Mouse (Mus musculus) midbrain, embryonic 15.5 days (tissue): Measurements from ENCODE around the gene Lrp6. TPM values are rescaled to one million over a fixed set of nuclear protein-coding genes. Genes with fewer than 3 reads are reported as not detected.

Experiments used
- ATAC-seq: fragments of 200-750 bp; cut with Nextera tagmentation; replicated peaks from 2 replicates; pipeline ENCODE4 v1.8.0; 2017; ENCODE audit warnings: moderate TSS enrichment
- H3K27ac ChIP-seq: fragments of 300-500 bp; sonication (generic); 2 replicates; pipeline ENCODE4 v1.5.1; 2015; ENCODE audit warnings: mild to moderate bottlenecking, inconsistent platforms
- H3K27me3 ChIP-seq: fragments of 300-500 bp; sonication (generic); replicated peaks from 2 replicates; pipeline ENCODE4 v1.6.1; 2015; ENCODE audit warnings: inconsistent platforms
- H3K36me3 ChIP-seq: fragments of 300-500 bp; sonication (generic); replicated peaks from 2 replicates; pipeline ENCODE4 v1.6.1; 2015; ENCODE audit warnings: inconsistent platforms
- H3K4me1 ChIP-seq: fragments of 300-500 bp; sonication (generic); 2 replicates; pipeline ENCODE4 v1.6.1; 2015; ENCODE audit warnings: inconsistent platforms
- H3K4me2 ChIP-seq: fragments of 300-500 bp; sonication (generic); 2 replicates; pipeline ENCODE4 v1.6.1; 2015; ENCODE audit warnings: inconsistent platforms, mild to moderate bottlenecking, moderate library complexity
- H3K4me3 ChIP-seq: fragments of 300-500 bp; sonication (generic); 2 replicates; pipeline ENCODE4 v1.5.1; 2015; ENCODE audit warnings: mild to moderate bottlenecking, inconsistent platforms
- H3K9ac ChIP-seq: fragments of 300-500 bp; sonication (generic); 2 replicates; pipeline ENCODE4 v1.6.1; 2015; ENCODE audit warnings: mild to moderate bottlenecking, inconsistent platforms
- H3K9me3 ChIP-seq: fragments of 300-500 bp; sonication (generic); 2 replicates; pipeline ENCODE4 v1.6.1; 2016; ENCODE audit warnings: inconsistent platforms
- WGBS: fragments of 180-500 bp; shearing (Covaris S2); methylation state at CpG from one replicate; pipeline ENCODE4 v1.1.7; 2015; ENCODE audit warnings: mixed read lengths; 5-methylcytosine and 5-hydroxymethylcytosine counted together
- polyA plus RNA-seq: library from polyadenylated mRNA; unstranded; fragments of >200 nt; fragmentation: Nextera tagmentation; extraction: Ambion mirVana; gene quantifications from 2 replicates; pipeline ENCODE4 v1.2.1, GENCODE M21; 2015

The Lrp6 gene
- polyA plus RNA-seq, 1 experiment from 2014 or later: 18.8 TPM

DNA sequence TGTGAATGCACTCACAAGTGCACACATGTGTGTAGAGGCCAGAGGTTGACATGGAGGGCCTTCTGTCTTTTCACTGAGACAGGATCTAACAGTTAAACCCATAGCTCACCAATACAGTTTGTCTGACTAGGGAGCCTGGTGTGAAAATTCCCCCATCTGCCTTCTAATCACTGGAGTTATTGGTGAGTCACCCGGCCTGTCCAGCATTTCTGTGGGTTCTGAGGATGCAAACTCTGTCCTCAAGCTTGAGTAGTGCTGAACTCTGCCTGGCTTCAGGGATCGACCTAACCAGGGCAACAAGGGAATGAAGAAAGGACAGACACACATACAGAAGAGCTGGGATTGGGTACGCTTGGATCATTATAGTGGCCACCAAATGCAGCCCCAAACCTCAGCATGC is 125.0 kb downstream of the Lrp6 start:
- Histone ChIP-seq H3K9ac (no peak overlapping the region), H3K27ac (no peak overlapping the region), H3K9me3 (no peaks in the 10 kb centered on the region), H3K27me3 (no peaks in the 10 kb centered on the region), H3K4me3 (no peak overlapping the region), H3K4me2 (no peak overlapping the region), H3K36me3 (0 out of 2 replicates have a peak, but pooled peaks cover 6% of the 10 kb centered on the region), H3K4me1 (peaks cover 7% of the 10 kb centered on the region; the same call in 1 of the 2 replicates)
- WGBS: 96% methylated on average over 3 of the region's 3 CpGs
- ATAC-seq: no peak

DNA sequence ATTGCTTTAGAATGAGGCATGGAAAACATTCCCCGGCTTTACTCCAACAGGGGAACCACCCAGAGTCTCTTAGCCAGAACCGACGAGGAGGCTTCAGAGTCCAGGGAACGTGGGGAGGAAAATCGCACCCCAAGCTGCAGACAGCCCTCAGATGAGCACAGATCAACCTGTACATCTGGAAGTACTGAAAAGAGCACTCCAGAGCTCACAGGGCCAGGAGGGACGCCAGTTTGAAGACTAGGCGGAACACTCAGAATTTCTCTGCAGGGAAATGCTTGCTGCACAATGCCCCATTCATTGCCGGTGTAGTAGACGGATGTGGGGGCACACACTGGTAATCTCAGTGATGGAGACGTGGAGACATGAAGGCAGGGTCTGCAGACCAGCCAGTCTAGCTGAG is 126.7 kb downstream of the Lrp6 start:
- Histone ChIP-seq H3K4me3 (peak overlapping the region; percentile 28), H3K4me1 (peaks cover 7% of the 10 kb centered on the region; the same call in 1 of the 2 replicates), H3K4me2 (peak overlapping the region; percentile 52), H3K9ac (no peak overlapping the region), H3K36me3 (0 out of 2 replicates have a peak, but pooled peaks cover 2% of the 10 kb centered on the region), H3K27ac (peak overlapping the region; percentile 66), H3K27me3 (no peaks in the 10 kb centered on the region), H3K9me3 (no peaks in the 10 kb centered on the region)
- ATAC-seq: no peak
- WGBS: 29% methylated on average over 10 of the region's 10 CpGs

DNA sequence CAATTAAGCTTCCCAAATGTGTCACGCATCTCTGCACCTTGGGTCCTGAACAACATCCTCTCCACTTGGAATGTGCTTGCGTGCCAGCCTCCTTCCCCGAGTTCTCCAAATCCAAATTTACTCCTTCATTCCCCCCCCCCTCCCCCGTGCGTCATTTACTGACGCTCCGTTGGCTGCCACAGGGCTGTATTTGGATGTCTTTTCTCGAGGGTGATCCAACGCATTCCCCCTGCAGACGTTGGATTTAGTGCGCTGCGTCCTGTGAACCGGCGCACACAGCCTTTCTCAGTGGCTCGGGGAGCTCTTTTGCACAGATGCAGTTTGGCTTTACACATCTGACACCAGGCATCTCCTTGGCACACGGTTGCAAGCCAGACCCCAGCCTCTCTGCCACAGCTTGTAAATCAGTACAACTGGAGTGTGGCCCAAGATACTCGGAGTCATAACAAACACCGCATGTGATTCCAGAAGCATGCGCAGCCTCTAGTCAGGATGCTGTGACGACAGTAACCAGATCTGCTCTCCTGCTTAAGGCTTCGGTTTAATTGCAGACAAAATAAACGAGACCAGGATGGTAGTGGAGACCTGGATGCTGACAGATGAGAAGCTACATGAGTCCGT is 127.3 kb downstream of the Lrp6 start:
- WGBS: 9% methylated on average over 23 of the region's 23 CpGs
- peak; percentile 78 for ATAC-seq
- H3K4me1 ChIP-seq: peaks cover 7% of the 10 kb centered on the region; the same call in 1 of the 2 replicates
- H3K9me3 ChIP-seq: no peaks in the 10 kb centered on the region
- H3K36me3 ChIP-seq: no peaks in the 10 kb centered on the region
- H3K27ac ChIP-seq: peak overlapping the region; percentile 66
- H3K4me3 ChIP-seq: peak overlapping the region; percentile 28
- H3K9ac ChIP-seq: peak overlapping the region; percentile 26
- H3K4me2 ChIP-seq: peak overlapping the region; percentile 52
- H3K27me3 ChIP-seq: no peaks in the 10 kb centered on the region

DNA sequence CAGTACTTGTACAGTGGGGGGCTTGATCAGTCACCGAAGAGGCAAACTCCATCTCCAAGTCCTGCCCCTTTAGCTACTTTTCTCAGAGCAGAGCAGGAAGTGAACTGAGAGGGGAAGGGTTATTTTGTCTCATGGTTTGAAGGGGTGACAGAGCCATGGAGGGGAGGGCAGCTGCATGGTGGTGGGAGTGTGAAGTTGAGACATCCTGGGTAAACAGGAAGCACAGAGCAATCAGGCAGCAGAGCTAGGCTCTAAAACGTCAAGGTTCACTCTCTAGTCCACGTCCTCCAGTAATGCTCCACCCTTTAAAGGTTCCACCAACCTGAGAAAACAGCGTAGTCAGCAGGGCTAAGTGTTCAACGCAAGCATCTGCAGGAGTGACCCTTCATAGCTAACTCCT is 129.8 kb downstream of the Lrp6 start:
- Histone ChIP-seq H3K27ac (no peak overlapping the region), H3K9ac (no peak overlapping the region), H3K4me2 (no peak overlapping the region), H3K9me3 (no peaks in the 10 kb centered on the region), H3K27me3 (no peaks in the 10 kb centered on the region), H3K4me3 (no peak overlapping the region), H3K36me3 (no peaks in the 10 kb centered on the region), H3K4me1 (peaks cover 7% of the 10 kb centered on the region; the same call in 1 of the 2 replicates)
- 88% methylated on average over 5 of the region's 5 CpGs for WGBS
- ATAC-seq: no peak

DNA sequence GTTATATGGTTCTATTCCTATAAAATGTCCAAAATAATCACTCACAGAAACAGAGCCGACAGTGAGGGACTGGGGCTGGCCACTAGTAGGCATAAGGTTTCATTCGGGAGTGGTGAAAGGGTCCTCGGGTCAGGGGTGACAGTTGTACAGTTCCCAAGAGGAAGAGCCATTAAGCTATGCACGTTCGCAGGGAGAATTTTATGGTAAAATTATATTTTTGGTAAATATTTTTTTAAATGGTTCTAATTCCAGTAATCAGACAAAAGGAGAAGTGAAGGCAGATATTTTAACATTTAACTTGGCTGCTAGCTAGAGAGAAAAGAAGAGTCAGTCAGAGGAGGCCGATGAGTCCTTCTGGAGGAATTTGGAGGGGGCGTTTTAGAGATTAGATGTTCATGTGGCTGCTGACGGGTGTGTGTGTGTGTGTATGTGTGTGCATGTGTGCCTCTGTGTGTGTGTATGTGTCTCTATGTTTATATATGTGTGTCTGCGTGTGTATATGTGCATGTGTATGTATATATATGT is 131.8 kb downstream of the Lrp6 start:
- WGBS: 87% methylated on average over 9 of the region's 9 CpGs
- H3K4me1 ChIP-seq: peaks cover 7% of the 10 kb centered on the region; the same call in 1 of the 2 replicates
- no peak overlapping the region for H3K9ac ChIP-seq
- no peaks in the 10 kb centered on the region for H3K9me3 ChIP-seq
- no peaks in the 10 kb centered on the region for H3K36me3 ChIP-seq
- no peak overlapping the region for H3K4me2 ChIP-seq
- no peak overlapping the region for H3K27ac ChIP-seq
- no peaks in the 10 kb centered on the region for H3K27me3 ChIP-seq
- ATAC-seq: no peak
- H3K4me3 ChIP-seq: no peak overlapping the region

DNA sequence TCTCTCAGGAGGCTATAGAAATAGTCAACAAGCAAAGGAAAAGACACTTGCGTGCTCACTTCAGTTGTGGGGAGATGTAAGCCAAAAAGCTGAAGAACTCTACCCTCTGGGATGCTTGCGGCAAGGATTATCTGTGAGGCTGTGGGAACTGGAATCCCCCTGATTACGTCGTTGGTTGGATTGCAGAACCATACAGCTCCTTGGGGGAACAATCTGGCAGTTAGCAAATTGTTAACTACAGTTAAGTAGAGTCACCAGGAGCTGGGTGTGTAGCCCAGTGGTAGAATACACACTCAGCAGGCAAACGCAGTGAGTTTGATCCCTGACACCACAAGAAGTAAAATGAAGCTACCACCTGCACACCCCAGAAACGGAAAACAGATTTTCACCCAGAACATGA is 132.7 kb downstream of the Lrp6 start:
- Histone ChIP-seq H3K27ac (no peak overlapping the region), H3K4me3 (no peak overlapping the region), H3K36me3 (no peaks in the 10 kb centered on the region), H3K4me2 (no peak overlapping the region), H3K9me3 (no peaks in the 10 kb centered on the region), H3K9ac (no peak overlapping the region), H3K27me3 (no peaks in the 10 kb centered on the region), H3K4me1 (peaks cover 4% of the 10 kb centered on the region; the same call in 1 of the 2 replicates)
- WGBS: 65% methylated on average over 6 of the region's 6 CpGs
- ATAC-seq: no peak

DNA sequence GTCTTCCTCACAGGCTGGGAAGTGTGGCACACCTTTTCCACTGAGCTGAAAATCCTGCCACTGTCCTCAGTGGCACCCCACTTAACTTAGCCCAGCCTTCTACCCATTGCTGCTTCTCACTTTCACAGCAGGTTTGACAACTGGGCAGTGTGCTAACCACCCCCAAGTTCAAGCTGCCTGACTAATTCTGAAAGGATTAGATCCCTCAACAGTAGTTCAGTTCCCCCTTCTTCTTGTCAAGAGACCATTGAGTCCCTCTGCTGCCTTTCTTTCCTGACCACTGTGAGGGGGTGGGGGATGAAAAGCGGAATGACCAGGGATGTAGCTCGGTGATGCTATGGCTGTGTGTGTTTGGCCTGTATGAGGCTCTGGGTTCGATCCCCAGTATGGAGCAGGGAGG is 133.5 kb downstream of the Lrp6 start:
- 88% methylated on average over 3 of the region's 3 CpGs for WGBS
- Histone ChIP-seq H3K4me2 (no peak overlapping the region), H3K9me3 (no peaks in the 10 kb centered on the region), H3K4me3 (no peak overlapping the region), H3K9ac (no peak overlapping the region), H3K4me1 (no peaks in the 10 kb centered on the region), H3K27me3 (no peaks in the 10 kb centered on the region), H3K36me3 (no peaks in the 10 kb centered on the region), H3K27ac (no peak overlapping the region)
- ATAC-seq: no peak

DNA sequence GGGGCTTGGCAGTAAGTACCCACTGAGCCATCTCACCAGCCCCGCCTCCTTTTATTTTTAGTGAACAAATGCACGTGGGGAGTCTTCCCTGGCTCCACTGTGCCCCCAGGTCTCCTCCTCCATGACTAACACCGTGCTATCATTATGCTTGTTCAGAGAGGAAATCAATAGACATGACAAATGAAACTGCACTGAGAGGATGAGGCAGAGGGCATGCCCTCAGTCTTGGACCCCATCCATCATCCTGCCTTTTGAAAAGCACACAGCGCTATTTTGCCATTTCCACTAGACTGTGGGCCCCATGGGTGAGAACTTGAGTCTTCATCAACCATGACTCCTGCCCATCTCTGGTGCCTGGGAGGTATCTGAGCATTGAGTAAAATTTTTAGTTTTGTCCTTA is 135.2 kb downstream of the Lrp6 start:
- no peaks in the 10 kb centered on the region for H3K27me3 ChIP-seq
- H3K4me2 ChIP-seq: no peak overlapping the region
- 67% methylated on average over 4 of the region's 4 CpGs for WGBS
- no peak for ATAC-seq
- H3K4me3 ChIP-seq: no peak overlapping the region
- no peaks in the 10 kb centered on the region for H3K9me3 ChIP-seq
- no peak overlapping the region for H3K27ac ChIP-seq
- H3K36me3 ChIP-seq: no peaks in the 10 kb centered on the region
- H3K9ac ChIP-seq: no peak overlapping the region
- no peaks in the 10 kb centered on the region for H3K4me1 ChIP-seq

DNA sequence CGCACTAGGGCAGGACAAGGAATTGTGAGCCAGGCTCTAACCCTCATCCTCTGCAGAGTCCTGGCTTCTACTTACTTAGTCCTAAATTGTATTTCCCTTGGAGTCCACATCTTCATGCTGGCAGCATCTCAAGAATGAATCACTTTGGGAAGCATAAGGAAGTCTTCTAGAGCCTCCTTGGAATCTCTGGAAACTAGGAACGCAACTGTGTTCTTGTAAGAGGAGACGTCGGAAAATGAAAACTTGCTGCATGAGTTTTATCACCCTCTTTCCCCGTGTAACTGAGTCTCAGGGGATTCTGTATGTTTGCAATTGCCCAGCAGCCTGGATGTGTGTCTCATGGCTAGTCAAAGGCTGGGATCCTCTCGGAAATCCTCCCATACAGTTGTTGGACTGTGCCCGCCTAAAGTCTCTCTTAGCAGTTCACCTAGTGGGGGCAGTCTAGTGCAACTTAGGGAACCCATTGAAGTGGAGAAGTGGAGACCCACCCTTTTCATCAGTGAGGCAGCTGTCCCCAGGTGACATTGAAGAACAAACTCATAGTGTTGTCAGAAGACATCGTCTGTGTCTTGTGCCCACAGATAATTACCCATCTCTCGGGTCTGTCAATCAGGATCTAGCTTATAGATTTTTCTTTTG is 136.5 kb downstream of the Lrp6 start:
- Histone ChIP-seq H3K4me3 (no peak overlapping the region), H3K36me3 (no peaks in the 10 kb centered on the region), H3K4me2 (no peak overlapping the region), H3K4me1 (peaks cover 2% of the 10 kb centered on the region; the same call in 1 of the 2 replicates), H3K27me3 (no peaks in the 10 kb centered on the region), H3K9me3 (no peaks in the 10 kb centered on the region), H3K9ac (no peak overlapping the region), H3K27ac (no peak overlapping the region)
- WGBS: 86% methylated on average over 9 of the region's 9 CpGs
- ATAC-seq: no peak

DNA sequence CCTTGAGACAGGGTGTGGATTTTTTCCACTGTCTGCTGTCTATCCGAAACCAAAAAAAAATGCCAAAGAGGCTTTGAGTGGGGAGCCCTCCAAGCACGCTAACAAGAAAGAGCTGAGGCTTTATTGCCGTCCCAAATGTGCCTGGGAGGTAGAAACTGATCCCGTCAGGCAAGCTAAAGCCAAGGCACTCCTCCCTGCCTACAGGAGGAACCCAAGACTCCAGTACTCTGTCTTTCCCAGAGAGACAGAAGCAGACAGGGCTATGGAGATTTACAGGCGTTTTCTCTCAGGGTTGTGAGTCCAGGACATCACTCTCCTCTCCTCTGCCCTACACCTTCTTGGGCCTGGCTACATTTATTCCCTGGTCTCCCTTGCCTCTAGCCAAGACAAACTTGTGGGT is 138.3 kb downstream of the Lrp6 start:
- WGBS: 81% methylated on average over 5 of the region's 5 CpGs

DNA sequence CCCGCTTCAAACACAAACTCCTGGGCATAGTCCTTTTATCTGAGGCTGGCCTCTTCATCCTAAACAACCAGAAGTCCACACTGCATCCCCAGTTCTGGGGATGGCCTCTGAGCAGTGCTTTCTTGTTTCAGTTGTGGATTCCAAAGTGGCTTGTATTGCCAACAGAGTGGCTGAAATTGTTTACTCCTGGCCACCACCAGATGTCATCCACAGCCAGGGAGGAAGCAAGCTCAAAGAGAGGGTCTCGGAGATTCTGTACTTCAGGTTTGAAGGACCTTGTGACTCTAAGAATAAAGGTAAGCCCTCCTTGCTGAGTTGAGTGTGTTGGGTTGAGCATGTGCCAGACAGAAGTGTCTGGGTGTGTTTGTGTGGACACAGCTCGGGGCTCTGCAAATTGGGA is 139.6 kb downstream of the Lrp6 start:
- ATAC-seq: no peak
- no peak overlapping the region for H3K9ac ChIP-seq
- no peaks in the 10 kb centered on the region for H3K9me3 ChIP-seq
- H3K27ac ChIP-seq: no peak overlapping the region
- 80% methylated on average over 3 of the region's 3 CpGs for WGBS
- no peak overlapping the region for H3K4me2 ChIP-seq
- H3K27me3 ChIP-seq: no peaks in the 10 kb centered on the region
- H3K4me3 ChIP-seq: no peak overlapping the region
- peaks cover 3% of the 10 kb centered on the region; the same call in 1 of the 2 replicates for H3K4me1 ChIP-seq
- H3K36me3 ChIP-seq: no peaks in the 10 kb centered on the region

More for the DNA sequence above, 138.3 kb downstream of the Lrp6 start:
- Histone ChIP-seq H3K27me3 (no peaks in the 10 kb centered on the region), H3K27ac (no peak overlapping the region), H3K4me2 (no peak overlapping the region), H3K9me3 (no peaks in the 10 kb centered on the region), H3K36me3 (no peaks in the 10 kb centered on the region), H3K4me1 (peaks cover 3% of the 10 kb centered on the region; the same call in 1 of the 2 replicates), H3K9ac (no peak overlapping the region), H3K4me3 (no peak overlapping the region)
- no peak for ATAC-seq

DNA sequence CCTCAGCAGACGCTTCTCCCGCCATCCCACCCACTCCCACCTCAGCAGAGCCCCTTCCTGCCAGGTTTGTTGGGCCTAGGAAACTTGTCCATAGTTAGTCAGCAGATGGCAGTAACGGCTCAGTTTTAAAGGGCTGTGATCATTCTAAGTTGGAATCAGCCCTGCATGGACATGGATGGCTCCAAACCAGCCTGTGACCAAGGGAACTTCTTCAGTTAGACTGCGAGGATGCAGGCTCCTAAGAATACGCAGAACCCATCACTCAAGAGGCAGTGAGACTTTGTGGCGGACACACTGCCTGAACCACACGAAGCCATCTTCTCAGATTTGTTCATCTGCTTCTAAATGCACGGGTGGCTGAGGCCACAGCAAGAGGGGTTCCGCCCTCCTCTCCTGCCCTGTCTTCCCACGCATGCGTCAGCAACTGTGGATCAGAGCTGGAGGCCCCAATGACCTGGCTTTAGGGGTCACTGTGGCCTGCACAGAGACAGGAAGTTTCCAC is 141.5 kb downstream of the Lrp6 start:
- Histone ChIP-seq H3K4me3 (no peak overlapping the region), H3K27me3 (no peaks in the 10 kb centered on the region), H3K36me3 (no peaks in the 10 kb centered on the region), H3K9ac (no peak overlapping the region), H3K4me2 (peak overlapping the region; percentile 38), H3K4me1 (peaks cover 3% of the 10 kb centered on the region; the same call in 1 of the 2 replicates), H3K27ac (no peak overlapping the region), H3K9me3 (no peaks in the 10 kb centered on the region)
- ATAC-seq: peak; percentile 85
- 42% methylated on average over 11 of the region's 11 CpGs for WGBS
